Mouse (Mus musculus) frontal cortex, postnatal 10 days (tissue): ENCODE measurements at regions not wholly inside any gene's neighbourhood (a gene's known extent, or its start where the extent isn't known, plus 50 kb on each side); places are given as distances from the start of the nearest gene placed in this dataset.
A peak's percentile ranks its signal among the peaks of the same experiment; 100 is the strongest.

Source experiments
- DNase-seq, 2 experiments: peaks; one replicate each; pipeline ENCODE4 v3.0.0; 2022; ENCODE audit warnings: low spot score in 2 of 2, mixed read lengths in 1 of 2

- no peak for DNase-seq
Measured at GRCm38 (mm10) chr14:18127385-18127784, 111.5 kb downstream of the Nr1d2 start.

GRCm38 (mm10) chr14:18106901-18107789 is 131.8 kb downstream of the Nr1d2 start:
- DNase-seq, result peak; percentile 19 to 41

- DNase-seq, result no peak
Measured at GRCm38 (mm10) chr14:18105606-18106005, 133.3 kb downstream of the Nr1d2 start.

- DNase-seq, result no peak
Measured at GRCm38 (mm10) chr14:18100195-18100594, 138.7 kb downstream of the Nr1d2 start.
